Mouse (Mus musculus) kidney, adult 18-20 months (tissue): ENCODE results near the gene Wdr43.

Experiments used
- DNase-seq: peaks from one replicate; pipeline ENCODE4 v3.0.0; 2021

Wdr43 gene

DNA sequence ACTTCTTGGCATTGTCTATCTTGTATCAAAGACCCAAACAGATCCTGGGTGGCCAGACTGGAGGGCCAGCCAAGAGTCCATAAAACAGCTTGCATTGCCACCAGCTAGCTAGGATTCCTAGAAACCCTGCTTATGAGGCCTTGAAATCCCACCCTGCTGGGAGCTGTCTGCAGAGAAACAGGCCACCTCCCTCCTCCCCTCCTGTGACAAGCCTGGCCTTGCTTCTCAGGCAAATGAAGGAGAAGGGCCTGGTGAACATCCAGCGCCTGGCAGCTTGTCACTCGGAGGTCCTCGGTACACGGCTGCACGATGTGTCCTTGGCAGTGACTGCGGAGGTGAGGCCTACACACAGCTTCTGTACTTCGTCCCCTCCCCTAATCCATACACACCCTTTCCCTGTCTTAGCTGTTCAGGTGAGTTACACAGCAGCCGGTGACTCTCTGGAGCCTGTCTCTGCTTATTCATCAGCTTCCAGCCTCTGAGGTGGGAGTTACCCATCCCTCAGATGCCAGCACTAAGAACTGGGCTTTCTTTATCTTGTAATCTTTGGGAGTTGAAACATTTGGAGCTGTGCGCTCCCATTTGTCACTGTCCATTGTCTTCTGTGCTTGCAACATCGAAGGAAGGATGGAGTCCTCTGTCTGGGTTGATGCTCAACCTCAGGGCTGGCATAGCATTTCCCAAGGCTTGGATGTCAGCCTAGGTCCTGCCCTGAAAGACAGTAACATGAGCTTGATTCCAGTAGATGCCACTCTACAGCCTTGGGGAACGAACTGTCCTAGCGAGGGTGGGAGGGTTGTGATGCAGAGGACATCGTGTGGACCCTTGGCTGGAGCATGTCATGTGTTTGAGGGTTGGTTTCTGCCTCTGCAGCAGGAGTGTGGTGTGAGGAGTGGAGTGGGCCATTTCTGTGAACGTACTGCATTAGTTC lies 90.1 kb downstream of the Wdr43 start:
- no peak for DNase-seq

DNA sequence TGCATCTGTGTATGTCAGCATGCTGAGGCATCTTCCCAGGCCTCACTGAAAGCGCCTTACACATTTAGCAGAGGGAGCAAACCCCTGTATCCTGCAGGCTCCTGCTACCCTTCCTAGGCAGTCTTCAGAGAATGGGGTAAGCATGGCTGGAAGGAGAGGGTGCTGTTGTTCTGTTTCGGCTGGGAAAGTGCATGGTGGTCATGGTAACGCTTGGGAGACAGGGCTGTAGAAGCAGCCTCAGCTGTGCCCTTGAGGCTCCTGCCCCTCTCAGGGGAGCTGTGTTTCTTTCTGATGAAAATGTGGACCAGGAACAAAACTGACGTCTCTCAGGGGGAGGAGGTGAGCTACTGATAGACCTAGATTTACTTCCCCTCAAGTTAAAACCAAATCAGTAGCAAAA lies 92.0 kb downstream of the Wdr43 start:
- no peak for DNase-seq
